Mouse (Mus musculus) 3134 (cell line): ENCODE data around the gene Mthfs.
"Not testable (repeated sequence)": the region's sequence is repeated elsewhere in the genome, so short reads cannot be mapped to it uniquely, and the experiment has no call there.

Experiments used
- DNase-seq: peaks from one replicate; pipeline ENCODE4 v3.0.0-alpha.2; 2011; ENCODE audit warnings: low spot score; ENCODE audit not compliant: insufficient read length; ENCODE audit errors: extremely low read depth

Mthfs gene

GRCm38 (mm10) chr9:89240516-89241019, 30.1 kb downstream of the Mthfs start:
- DNase-seq, result not testable (repeated sequence)

GRCm38 (mm10) chr9:89253400-89253799, 42.9 kb downstream of the Mthfs start:
- DNase-seq, result no peak

- DNase-seq, result no peak
Measured at GRCm38 (mm10) chr9:89256556-89257335, 46.3 kb downstream of the Mthfs start.

GRCm38 (mm10) chr9:89263968-89264367, 53.5 kb downstream of the Mthfs start:
- no peak for DNase-seq

GRCm38 (mm10) chr9:89264571-89264970, 54.1 kb downstream of the Mthfs start:
- no peak for DNase-seq

- DNase-seq, result no peak
Measured at GRCm38 (mm10) chr9:89267093-89267492, 56.6 kb downstream of the Mthfs start.

- DNase-seq, result no peak
Measured at GRCm38 (mm10) chr9:89267572-89267971, 57.1 kb downstream of the Mthfs start.

GRCm38 (mm10) chr9:89270376-89270775, 59.9 kb downstream of the Mthfs start:
- no peak for DNase-seq

- DNase-seq, result no peak
Measured at GRCm38 (mm10) chr9:89273766-89274165, 63.3 kb downstream of the Mthfs start.

GRCm38 (mm10) chr9:89278207-89278606, 67.7 kb downstream of the Mthfs start:
- no peak for DNase-seq

GRCm38 (mm10) chr9:89282374-89283068, 72.0 kb downstream of the Mthfs start:
- DNase-seq, result no peak

- no peak for DNase-seq
Measured at GRCm38 (mm10) chr9:89288037-89288436, 77.6 kb downstream of the Mthfs start.

GRCm38 (mm10) chr9:89293364-89293763, 82.9 kb downstream of the Mthfs start:
- no peak for DNase-seq

GRCm38 (mm10) chr9:89294121-89294520, 83.6 kb downstream of the Mthfs start:
- no peak for DNase-seq

- DNase-seq, result no peak
Measured at GRCm38 (mm10) chr9:89305637-89306036, 95.2 kb downstream of the Mthfs start.

GRCm38 (mm10) chr9:89308357-89309194, 98.1 kb downstream of the Mthfs start:
- DNase-seq, result no peak

- no peak for DNase-seq
Measured at GRCm38 (mm10) chr9:89309195-89309535, 98.7 kb downstream of the Mthfs start.

GRCm38 (mm10) chr9:89311649-89312048, 101.2 kb downstream of the Mthfs start:
- no peak for DNase-seq

- DNase-seq, result no peak
Measured at GRCm38 (mm10) chr9:89373731-89374130, 163.3 kb downstream of the Mthfs start.

- no peak for DNase-seq
Measured at GRCm38 (mm10) chr9:89374650-89375049, 164.2 kb downstream of the Mthfs start.

GRCm38 (mm10) chr9:89403031-89403430, 192.6 kb downstream of the Mthfs start:
- DNase-seq, result no peak
